In the genomic region with DNA sequence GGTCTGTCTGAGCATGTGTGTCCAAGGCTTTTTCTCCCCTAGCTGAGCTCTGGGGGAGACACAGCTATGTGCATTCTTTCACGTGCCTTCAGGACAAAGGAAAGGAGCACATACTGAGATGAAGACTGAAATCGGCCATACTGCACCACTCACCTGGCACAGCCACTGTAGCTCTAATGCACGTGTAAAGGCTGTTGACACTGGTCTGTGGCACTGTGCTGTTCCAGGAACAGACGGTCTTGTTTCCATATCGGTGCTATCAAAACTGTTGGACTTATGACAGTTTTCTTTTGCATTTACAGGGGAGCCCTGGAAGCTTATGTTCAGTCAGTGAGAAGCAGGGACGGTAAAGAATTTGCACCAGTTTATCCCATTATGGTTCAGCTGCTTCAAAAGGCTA, we compare ENCODE assay signal across 24 mouse cellular contexts. TPM values are rescaled to one million over a fixed set of nuclear protein-coding genes. Genes with fewer than 3 reads are reported as not detected.
DNase-seq lines count a peak whose midpoint lies in the region; ATAC-seq and TF ChIP-seq lines count a peak whose summit lies in the region.
"Had no signal": no experiment of that assay in that cellular context is flagged by ENCODE, and none has a peak within 500 bp of the region (broad histone marks: within the 10 kb centered on the region; RNA-seq: fewer than 3 reads in every experiment).

No protein-coding gene starts in this region.

- no peak overlapping the region for H3ac ChIP-seq in myocyte (ENCODE audit: control insufficient read depth, insufficient read length)

- no peak for TF ChIP-seq CTCF in layer of hippocampus, adult 2 months (conservative IDR thresholded peaks at IDR 0.05)

- TF ChIP-seq POLR2A in myocyte (IDR thresholded peaks at IDR 0.05; ENCODE audit: insufficient read length, low read depth): no peak

- H3K4me1 ChIP-seq in limb, embryonic 13.5 days: peaks cover 18% of the 10 kb centered on the region
- H3K4me1 ChIP-seq: embryonic facial prominence, embryonic 12.5 days; embryonic facial prominence, embryonic 15.5 days; heart, embryonic 10.5 days; heart, embryonic 13.5 days had no signal

- H3K27ac ChIP-seq in layer of hippocampus, adult 2 months: peak overlapping the region; percentile 60
- H3K27ac ChIP-seq in limb, embryonic 13.5 days: peak overlapping the region; percentile 16; the same call in 1 of the 2 replicates
- H3K27ac ChIP-seq: embryonic facial prominence, embryonic 12.5 days; embryonic facial prominence, embryonic 15.5 days; gastrocnemius, adult 2 months; heart, adult 2 months; heart, embryonic 10.5 days; heart, embryonic 13.5 days; hindbrain, embryonic 14.5 days had no signal

- peak; percentile 48 for ATAC-seq in limb, embryonic 13.5 days (ENCODE audit: low FRiP score, low read depth)
- ATAC-seq: CD4-positive, CD25-positive, alpha-beta regulatory T cell, adult 4 months; forebrain, embryonic 14.5 days; forebrain, postnatal 0 days had no signal

- no peaks in the 10 kb centered on the region for H3K9me3 ChIP-seq in limb, embryonic 13.5 days
- H3K9me3 ChIP-seq: embryonic facial prominence, embryonic 12.5 days; embryonic facial prominence, embryonic 15.5 days; heart, embryonic 10.5 days; heart, embryonic 13.5 days had no signal

- no peaks in the 10 kb centered on the region for H3K27me3 ChIP-seq in limb, embryonic 13.5 days
- no peaks in the 10 kb centered on the region for H3K27me3 ChIP-seq in myocyte (ENCODE audit: control insufficient read depth, insufficient read depth, insufficient read length)
- H3K27me3 ChIP-seq: embryonic facial prominence, embryonic 12.5 days; embryonic facial prominence, embryonic 15.5 days; heart, embryonic 13.5 days had no signal

- no peaks in the 10 kb centered on the region for H3K79me2 ChIP-seq in myocyte (ENCODE audit: control insufficient read depth, insufficient read depth)

- no peak overlapping the region for H3K4me3 ChIP-seq in layer of hippocampus, adult 2 months
- no peak overlapping the region for H3K4me3 ChIP-seq in limb, embryonic 13.5 days
- no peak overlapping the region for H3K4me3 ChIP-seq in myocyte
- H3K4me3 ChIP-seq: embryonic facial prominence, embryonic 12.5 days; embryonic facial prominence, embryonic 15.5 days; gastrocnemius, adult 2 months; heart, adult 2 months; heart, embryonic 10.5 days; heart, embryonic 13.5 days had no signal

- H3K36me3 ChIP-seq in limb, embryonic 13.5 days: peaks cover 62% of the 10 kb centered on the region
- peaks cover 58% of the 10 kb centered on the region for H3K36me3 ChIP-seq in myocyte (ENCODE audit: control insufficient read depth, insufficient read depth)

- no peak for DNase-seq in layer of hippocampus, adult 2 months (ENCODE audit: low spot score in 2 of 2)
- no peak for DNase-seq in layer of hippocampus, postnatal 36 days
- peak; percentile 53 for DNase-seq in brain, adult 2 months (ENCODE audit: low read depth, low spot score)
- DNase-seq in kidney, adult 8-10 months: no peak
- DNase-seq: adrenal gland, adult 2 months; adrenal gland, postnatal 14 days; cerebellum, adult 11-12 months; cerebellum, adult 9-10 months; cerebellum, postnatal 25 days; forebrain, postnatal 0 days; gastrocnemius, adult 2 months; gastrocnemius, postnatal 14 days; heart, adult 2 months; heart, postnatal 14 days; heart, postnatal 4 days had no signal

- H3K9ac ChIP-seq in limb, embryonic 13.5 days: no peak overlapping the region
- H3K9ac ChIP-seq: embryonic facial prominence, embryonic 12.5 days; embryonic facial prominence, embryonic 15.5 days; forebrain, postnatal 0 days; heart, embryonic 13.5 days; hindbrain, embryonic 14.5 days had no signal

- WGBS in limb, embryonic 13.5 days: 64% methylated on average over 6 of the region's 6 CpGs

- no peak overlapping the region for H3K4me2 ChIP-seq in limb, embryonic 13.5 days (replicated peaks)
- no peak overlapping the region for H3K4me2 ChIP-seq in myocyte (ENCODE audit: low read depth)
- H3K4me2 ChIP-seq: embryonic facial prominence, embryonic 12.5 days; embryonic facial prominence, embryonic 15.5 days; heart, embryonic 13.5 days; hindbrain, embryonic 14.5 days had no signal

TF ChIP-seq in myocyte, 11 proteins besides CTCF, POLR2A, EP300 and RAD21:
- TF ChIP-seq E2F4 (IDR thresholded peaks at IDR 0.05; ENCODE audit: insufficient read depth) (no peak), POLR2AphosphoS2 (IDR thresholded peaks at IDR 0.05; ENCODE audit: insufficient read length, low read depth) (peak; percentile 68)

RNA-seq across cellular contexts. Expression of a gene that starts 25.0 kb away (rescaled TPM):
- total RNA-seq in layer of hippocampus, adult 2 months (2021): 10 to 100 TPM; 26.4 to 28.8 TPM
- 10 to 100 TPM; 24.8 to 27.8 TPM for total RNA-seq in layer of hippocampus, postnatal 36 days (2021)
- 148 and 149 TPM in 2 replicates for polyA plus RNA-seq in limb, embryonic 13.5 days (2015; fragmentation: Nextera tagmentation; extraction: Ambion mirVana)
- 37.0 TPM for polyA plus RNA-seq in myocyte (2012; fragmentation: generic; extraction: Trizol)
